Mouse (Mus musculus) small intestine, adult 2 months (tissue): ENCODE results near the gene Soat2. TPM values are rescaled to one million over a fixed set of nuclear protein-coding genes. Genes with fewer than 3 reads are reported as not detected.

Experiments
- H3K27ac ChIP-seq: fragments of 200-500 bp; 2 replicates; pipeline ENCODE4 v1.5.1; 2012; ENCODE audit warnings: low read depth, low read length, control low read depth, inconsistent platforms; ENCODE audit not compliant: insufficient read depth
- H3K27me3 ChIP-seq: fragments of 200-500 bp; 2 replicates; pipeline ENCODE4 v1.6.1; 2012; ENCODE audit warnings: mild to moderate bottlenecking, moderate library complexity, low read length, inconsistent platforms; ENCODE audit not compliant: control insufficient read depth, insufficient read depth
- H3K36me3 ChIP-seq: fragments of 200-500 bp; 2 replicates; pipeline ENCODE4 v1.6.1; 2012; ENCODE audit warnings: mild to moderate bottlenecking, low read length, control low read depth, inconsistent platforms; ENCODE audit not compliant: control insufficient read depth, insufficient read depth
- H3K4me1 ChIP-seq: fragments of 200-500 bp; 2 replicates; pipeline ENCODE4 v1.6.1; 2012; ENCODE audit warnings: low read length, inconsistent platforms, mixed read lengths; ENCODE audit not compliant: control insufficient read depth, insufficient read depth, insufficient read length
- H3K4me3 ChIP-seq: fragments of 200-500 bp; 2 replicates; pipeline ENCODE4 v1.5.1; 2012; ENCODE audit warnings: low read depth, mild to moderate bottlenecking, control low read depth, inconsistent platforms, low read length, moderate library complexity
- CTCF ChIP-seq: fragments of 200-500 bp; IDR thresholded peaks from 2 replicates; pipeline ENCODE4 v1.5.1; 2012; ENCODE audit warnings: low read depth, mild to moderate bottlenecking, control low read depth, inconsistent platforms, low read length, moderate library complexity, mixed read lengths; ENCODE audit not compliant: insufficient replicate concordance, insufficient read length; ENCODE audit errors: extremely low read depth
- POLR2A ChIP-seq: fragments of 200-500 bp; IDR thresholded peaks from 2 replicates; pipeline ENCODE4 v1.6.1; 2012; ENCODE audit warnings: low read depth, mild to moderate bottlenecking, control low read depth, inconsistent platforms, low read length, moderate library complexity
- WGBS: fragments of 180-500 bp; shearing (Covaris S2); methylation state at CpG from one replicate; pipeline ENCODE4 v1.1.7; 2018; 5-methylcytosine and 5-hydroxymethylcytosine counted together
- polyA plus RNA-seq: library from polyadenylated mRNA; depleted of rRNA; stranded (reverse); fragments of >200 nt; gene quantifications from 2 replicates; pipeline ENCODE4 v1.2.3, GENCODE M21; 2012; rRNA removed

Soat2 gene
- polyA plus RNA-seq, 1 experiment: 454 TPM

GRCm38 (mm10) chr15:102207351-102207750 is 57.0 kb downstream of the Soat2 start:
- Histone ChIP-seq H3K27ac (no peak overlapping the region), H3K4me3 (no peak overlapping the region), H3K4me1 (peaks cover 6% of the 10 kb centered on the region), H3K27me3 (no peaks in the 10 kb centered on the region), H3K36me3 (peaks cover 52% of the 10 kb centered on the region)
- no peak for TF ChIP-seq POLR2A
- TF ChIP-seq CTCF: no peak
- WGBS: 72% methylated on average over 3 of the region's 3 CpGs

GRCm38 (mm10) chr15:102208092-102208561 is 57.8 kb downstream of the Soat2 start:
- no peak overlapping the region for H3K4me3 ChIP-seq
- no peaks in the 10 kb centered on the region for H3K27me3 ChIP-seq
- TF ChIP-seq POLR2A (no peak), CTCF (no peak)
- H3K36me3 ChIP-seq: peaks cover 59% of the 10 kb centered on the region
- peaks cover 5% of the 10 kb centered on the region for H3K4me1 ChIP-seq
- no peak overlapping the region for H3K27ac ChIP-seq
- 65% methylated on average over 9 of the region's 9 CpGs for WGBS

GRCm38 (mm10) chr15:102209114-102209513 is 58.8 kb downstream of the Soat2 start:
- 93% methylated on average over 8 of the region's 8 CpGs for WGBS
- Histone ChIP-seq H3K36me3 (peaks cover 68% of the 10 kb centered on the region), H3K4me1 (peaks cover 5% of the 10 kb centered on the region), H3K4me3 (no peak overlapping the region), H3K27ac (no peak overlapping the region), H3K27me3 (no peaks in the 10 kb centered on the region)
- TF ChIP-seq CTCF (no peak), POLR2A (no peak)

GRCm38 (mm10) chr15:102210816-102211215 is 60.5 kb downstream of the Soat2 start:
- H3K4me3 ChIP-seq: no peak overlapping the region
- H3K27ac ChIP-seq: no peak overlapping the region
- H3K4me1 ChIP-seq: no peaks in the 10 kb centered on the region; the same call in 1 of the 2 replicates
- no peaks in the 10 kb centered on the region for H3K27me3 ChIP-seq
- 74% methylated on average over 4 of the region's 4 CpGs for WGBS
- TF ChIP-seq POLR2A (no peak), CTCF (no peak)
- peaks cover 70% of the 10 kb centered on the region for H3K36me3 ChIP-seq

GRCm38 (mm10) chr15:102211895-102212294 is 61.6 kb downstream of the Soat2 start:
- Histone ChIP-seq H3K27me3 (no peaks in the 10 kb centered on the region), H3K36me3 (peaks cover 70% of the 10 kb centered on the region), H3K4me1 (no peaks in the 10 kb centered on the region; the same call in 1 of the 2 replicates), H3K27ac (no peak overlapping the region), H3K4me3 (no peak overlapping the region)
- TF ChIP-seq CTCF: no peak
- no peak for TF ChIP-seq POLR2A
- 65% methylated on average over 6 of the region's 6 CpGs for WGBS

Other genes with a start within 250 kb of the Soat2 start
- 0.09 and 0.10 TPM in 2 replicates for gene Krt4, start 225.8 kb upstream of the Soat2 start, polyA plus RNA-seq
- 0.22 and 0.76 TPM in 2 replicates for gene Krt79, start 210.2 kb upstream of the Soat2 start, polyA plus RNA-seq
- 0.18 and 0.23 TPM in 2 replicates for gene Krt78, start 196.2 kb upstream of the Soat2 start, polyA plus RNA-seq
- 1,332 and 3,924 TPM in 2 replicates for gene Krt8, start 146.0 kb upstream of the Soat2 start, polyA plus RNA-seq
- 141 and 200 TPM in 2 replicates for gene Krt18, start 122.3 kb upstream of the Soat2 start, polyA plus RNA-seq
- 22.7 and 54.7 TPM in 2 replicates for gene Eif4b, start 76.8 kb upstream of the Soat2 start, polyA plus RNA-seq
- gene Tns2, start 50.1 kb upstream of the Soat2 start, polyA plus RNA-seq: 26.4 and 42.5 TPM in 2 replicates
- gene Spryd3, start 14.3 kb upstream of the Soat2 start, polyA plus RNA-seq: 22.7 and 48.8 TPM in 2 replicates
- 5.4 and 22.3 TPM in 2 replicates for gene Igfbp6, start 6.2 kb upstream of the Soat2 start, polyA plus RNA-seq
- 5.7 and 13.4 TPM in 2 replicates for gene Zfp740, start 52.7 kb downstream of the Soat2 start, polyA plus RNA-seq
- gene Csad, start 54.2 kb downstream of the Soat2 start, polyA plus RNA-seq: 12.7 and 21.1 TPM in 2 replicates
- 16.4 and 23.2 TPM in 2 replicates for gene Itgb7, start 81.4 kb downstream of the Soat2 start, polyA plus RNA-seq
- 5.9 and 6.7 TPM in 2 replicates for gene Rarg, start 107.0 kb downstream of the Soat2 start, polyA plus RNA-seq
- gene Gm9918, start 120.0 kb downstream of the Soat2 start, polyA plus RNA-seq: not detected in 2 replicates
- 38.0 and 67.0 TPM in 2 replicates for gene Mfsd5, start 128.9 kb downstream of the Soat2 start, polyA plus RNA-seq
- 3.6 and 5.8 TPM in 2 replicates for gene Espl1, start 145.7 kb downstream of the Soat2 start, polyA plus RNA-seq
- 41.8 and 47.8 TPM in 2 replicates for gene Pfdn5, start 175.6 kb downstream of the Soat2 start, polyA plus RNA-seq
- 15.9 and 30.0 TPM in 2 replicates for gene Myg1, start 181.2 kb downstream of the Soat2 start, polyA plus RNA-seq
- gene Aaas, start 200.2 kb downstream of the Soat2 start, polyA plus RNA-seq: 10.2 and 20.3 TPM in 2 replicates
- not detected in 2 replicates for gene Sp7, start 216.7 kb downstream of the Soat2 start, polyA plus RNA-seq